In the genomic region with DNA sequence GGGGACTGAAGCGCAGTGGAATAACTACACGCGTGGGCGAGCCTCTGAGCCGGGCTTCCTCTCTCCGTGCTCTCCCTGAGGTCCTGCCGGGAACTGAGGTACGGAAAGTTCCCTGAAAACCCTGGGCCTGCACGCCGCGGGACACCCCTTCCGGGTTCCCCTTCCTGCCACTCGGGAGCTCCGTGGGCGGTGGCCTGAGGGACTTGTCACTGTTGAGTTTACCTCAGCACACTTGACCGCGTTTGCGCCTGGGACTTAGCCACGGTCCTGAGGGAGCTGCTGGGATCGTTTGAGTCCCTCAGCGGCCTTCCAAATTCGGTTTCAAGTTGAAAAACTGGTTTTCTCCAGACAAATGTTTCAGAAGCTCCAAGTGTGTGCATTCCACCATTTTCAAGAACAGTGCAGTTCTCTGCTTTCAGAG, we compare ENCODE assay signal across 8 mouse cellular contexts. TPM values are rescaled to one million over a fixed set of nuclear protein-coding genes. Genes with fewer than 3 reads are reported as not detected.
A peak's percentile ranks its signal among the peaks of the same experiment; 100 is the strongest.
DNase-seq lines count a peak whose midpoint lies in the region; ATAC-seq and TF ChIP-seq lines count a peak whose summit lies in the region.

No protein-coding gene starts in this region.

- peaks cover 88% of the 10 kb centered on the region for H3K79me2 ChIP-seq in myocyte (ENCODE audit: control insufficient read depth, insufficient read depth)

- peak; percentile 64 for DNase-seq in gastrocnemius, adult 18-20 months (ENCODE audit: low spot score)
- no peak for DNase-seq in gastrocnemius, postnatal 25 days
- peak; percentile 76 for DNase-seq in adrenal gland, postnatal 25 days
- DNase-seq in forebrain, postnatal 0 days = no peak
- peak; percentile 82 for DNase-seq in induced T-regulatory cell, adult 2 months (ENCODE audit: low read depth)
- peak; percentile 61 for DNase-seq in liver, embryonic 13.5 days
- DNase-seq in thymus, postnatal 14 days = peak; percentile 78

- no peak for TF ChIP-seq POLR2A in myocyte (IDR thresholded peaks at IDR 0.05; ENCODE audit: insufficient read length, low read depth)

- H3K9ac ChIP-seq in forebrain, postnatal 0 days = peak overlapping the region; percentile 82
- peak overlapping the region; percentile 99 for H3K9ac ChIP-seq in liver, embryonic 13.5 days

- H3K4me1 ChIP-seq in forebrain, postnatal 0 days (ENCODE audit: insufficient read depth) = peaks cover 18% of the 10 kb centered on the region
- H3K4me1 ChIP-seq in liver, embryonic 13.5 days (replicated peaks) = peaks cover 51% of the 10 kb centered on the region

- H3K9me3 ChIP-seq in forebrain, postnatal 0 days (ENCODE audit: low read length) = no peaks in the 10 kb centered on the region
- H3K9me3 ChIP-seq in liver, embryonic 13.5 days (replicated peaks) = no peaks in the 10 kb centered on the region

- H3K4me3 ChIP-seq in forebrain, postnatal 0 days (ENCODE audit: low read depth, low read length) = peak overlapping the region; percentile 77
- H3K4me3 ChIP-seq in liver, embryonic 13.5 days (replicated peaks) = peak overlapping the region; percentile 99
- H3K4me3 ChIP-seq in myocyte = peak overlapping the region; percentile 95

- ATAC-seq in forebrain, postnatal 0 days = peak; percentile 44
- peak; percentile 62 for ATAC-seq in liver, embryonic 13.5 days (ENCODE audit: low read depth)

- no peak for TF ChIP-seq CTCF in forebrain, postnatal 0 days (IDR thresholded peaks at IDR 0.05; ENCODE audit: low read depth)

- no peaks in the 10 kb centered on the region for H3K36me3 ChIP-seq in forebrain, postnatal 0 days (ENCODE audit: insufficient read depth)
- peaks cover 6% of the 10 kb centered on the region for H3K36me3 ChIP-seq in liver, embryonic 13.5 days
- no peaks in the 10 kb centered on the region for H3K36me3 ChIP-seq in myocyte (ENCODE audit: control insufficient read depth, insufficient read depth)

- H3ac ChIP-seq in myocyte (ENCODE audit: control insufficient read depth, insufficient read length) = peak overlapping the region; percentile 24

- peak overlapping the region; percentile 97 for H3K27ac ChIP-seq in forebrain, postnatal 0 days (ENCODE audit: low read depth, low read length)
- H3K27ac ChIP-seq in liver, embryonic 13.5 days = peak overlapping the region; percentile 96

- under 1% methylated on average over 22 of the region's 22 CpGs for WGBS in forebrain, postnatal 0 days
- WGBS in liver, embryonic 13.5 days (ENCODE audit: insufficient replicate concordance) = 0% methylated on average over 22 of the region's 22 CpGs

- H3K27me3 ChIP-seq in forebrain, postnatal 0 days (ENCODE audit: insufficient read depth, low read length) = no peaks in the 10 kb centered on the region
- H3K27me3 ChIP-seq in liver, embryonic 13.5 days = no peaks in the 10 kb centered on the region
- H3K27me3 ChIP-seq in myocyte (ENCODE audit: control insufficient read depth, insufficient read depth, insufficient read length) = no peaks in the 10 kb centered on the region

- H3K4me2 ChIP-seq in forebrain, postnatal 0 days (ENCODE audit: low read depth) = peak overlapping the region; percentile 68
- H3K4me2 ChIP-seq in liver, embryonic 13.5 days = peak overlapping the region; percentile 72
- peak overlapping the region; percentile 83 for H3K4me2 ChIP-seq in myocyte (ENCODE audit: low read depth)

TF ChIP-seq in myocyte, 11 proteins besides CTCF, POLR2A, EP300 and RAD21:
- TF ChIP-seq MYOD1 (IDR thresholded peaks at IDR 0.05; ENCODE audit: control insufficient read depth in 1 of 3, insufficient read length in 2 of 3, low read depth in 2 of 3) (no peak), TCF3 (IDR thresholded peaks at IDR 0.05; ENCODE audit: insufficient read length, low read depth) (no peak), E2F4 (IDR thresholded peaks at IDR 0.05; ENCODE audit: insufficient read depth) (no peak), POLR2AphosphoS2 (IDR thresholded peaks at IDR 0.05; ENCODE audit: insufficient read length, low read depth) (no peak), MAX (IDR thresholded peaks at IDR 0.05; ENCODE audit: low read depth) (no peak), TCF12 (IDR thresholded peaks at IDR 0.05; ENCODE audit: insufficient read depth, poor library complexity, severe bottlenecking) (no peak), CEBPB (IDR thresholded peaks at IDR 0.05; ENCODE audit: insufficient read depth, poor library complexity, severe bottlenecking) (no peak)

RNA-seq across cellular contexts. Expression of gene Ints13, which starts 0.5 kb away (rescaled TPM):
- total RNA-seq in gastrocnemius, adult 18-20 months (2021) = 10 to 100 TPM; 10.5 to 15.9 TPM
- 10 to 100 TPM; 12.9 to 13.6 TPM for total RNA-seq in gastrocnemius, postnatal 25 days (2021)
- 35.3 and 44.5 TPM in 2 replicates for total RNA-seq in adrenal gland, postnatal 25 days (2021)
- total RNA-seq in forebrain, postnatal 0 days (2014; rRNA removed) = 29.1 and 40.7 TPM in 2 replicates
- 17.0 and 23.8 TPM in 2 replicates for polyA plus RNA-seq in forebrain, postnatal 0 days (2015; fragmentation: Nextera tagmentation; extraction: Ambion mirVana)
- polyA plus RNA-seq in liver, embryonic 13.5 days (2015; fragmentation: Nextera tagmentation; extraction: Ambion mirVana) = 39.4 and 54.8 TPM in 2 replicates
- polyA plus RNA-seq in myocyte (2012; fragmentation: generic; extraction: Trizol) = 18.4 TPM

RNA-seq across cellular contexts. Expression of gene Fgfr1op2, which starts 1.1 kb away (rescaled TPM):
- total RNA-seq in gastrocnemius, adult 18-20 months (2021) = 10 to 100 TPM; 52.5 to 53.0 TPM
- total RNA-seq in gastrocnemius, postnatal 25 days (2021) = 10 to 100 TPM; 46.0 to 46.4 TPM
- 116 and 119 TPM in 2 replicates for total RNA-seq in adrenal gland, postnatal 25 days (2021)
- total RNA-seq in forebrain, postnatal 0 days (2014; rRNA removed) = 32.2 and 34.9 TPM in 2 replicates
- 37.3 and 37.7 TPM in 2 replicates for polyA plus RNA-seq in forebrain, postnatal 0 days (2015; fragmentation: Nextera tagmentation; extraction: Ambion mirVana)
- 89.1 and 99.7 TPM in 2 replicates for polyA plus RNA-seq in liver, embryonic 13.5 days (2015; fragmentation: Nextera tagmentation; extraction: Ambion mirVana)
- polyA plus RNA-seq in myocyte (2012; fragmentation: generic; extraction: Trizol) = 54.4 TPM

Comparison
In these comparisons a context has a peak if more than half of its experiments do, and no peak if none do; other contexts are left out.
1. DNase-seq: peak in gastrocnemius, adult 18-20 months (single experiment), adrenal gland, postnatal 25 days (single experiment), induced T-regulatory cell, adult 2 months (single experiment), liver, embryonic 13.5 days (single experiment) and thymus, postnatal 14 days (single experiment); none in gastrocnemius, postnatal 25 days (single experiment) and forebrain, postnatal 0 days (single experiment).
2. Peak in every context shown above with its lines, with median percentiles within 50 percentile points of each other: H3K4me2 ChIP-seq and H3K4me3 ChIP-seq.